Mouse (Mus musculus) kidney, embryonic 15.5 days (tissue): ENCODE measurements around the gene Itgb7. TPM values are rescaled to one million over a fixed set of nuclear protein-coding genes. Genes with fewer than 3 reads are reported as not detected.

Experiments
- ATAC-seq: fragments of 200-750 bp; cut with Nextera tagmentation; replicated peaks from 2 replicates; pipeline ENCODE4 v1.8.0; 2017; ENCODE audit warnings: moderate TSS enrichment; ENCODE audit not compliant: low FRiP score
- H3K27ac ChIP-seq: fragments of 300-500 bp; sonication (generic); 2 replicates; pipeline ENCODE4 v1.5.1; 2015; ENCODE audit warnings: mild to moderate bottlenecking, inconsistent platforms
- H3K27me3 ChIP-seq: fragments of 300-500 bp; sonication (generic); 2 replicates; pipeline ENCODE4 v1.6.1; 2015; ENCODE audit warnings: inconsistent platforms
- H3K36me3 ChIP-seq: fragments of 300-500 bp; sonication (generic); 2 replicates; pipeline ENCODE4 v1.6.1; 2015; ENCODE audit warnings: inconsistent platforms
- H3K4me1 ChIP-seq: fragments of 300-500 bp; sonication (generic); 2 replicates; pipeline ENCODE4 v1.6.1; 2015; ENCODE audit warnings: inconsistent platforms
- H3K4me2 ChIP-seq: fragments of 300-500 bp; sonication (generic); 2 replicates; pipeline ENCODE4 v1.6.1; 2015; ENCODE audit warnings: moderate library complexity, mild to moderate bottlenecking, inconsistent platforms
- H3K4me3 ChIP-seq: fragments of 300-500 bp; sonication (generic); replicated peaks from 2 replicates; pipeline ENCODE4 v1.5.1; 2015; ENCODE audit warnings: mild to moderate bottlenecking, inconsistent platforms
- H3K9ac ChIP-seq: fragments of 300-500 bp; sonication (generic); 2 replicates; pipeline ENCODE4 v1.6.1; 2015; ENCODE audit warnings: mild to moderate bottlenecking, inconsistent platforms
- H3K9me3 ChIP-seq: fragments of 300-500 bp; sonication (generic); replicated peaks from 2 replicates; pipeline ENCODE4 v1.6.1; 2016; ENCODE audit warnings: inconsistent platforms
- WGBS: fragments of 180-500 bp; shearing (Covaris S2); methylation state at CpG from one replicate; pipeline ENCODE4 v1.1.7; 2015; ENCODE audit warnings: mixed read lengths; 5-methylcytosine and 5-hydroxymethylcytosine counted together
- polyA plus RNA-seq: library from polyadenylated mRNA; unstranded; fragments of >200 nt; fragmentation: Nextera tagmentation; extraction: Ambion mirVana; gene quantifications from 2 replicates; pipeline ENCODE4 v1.2.1, GENCODE M21; 2015

Gene Itgb7
- polyA plus RNA-seq, 1 experiment from 2014 or later = 1.4 TPM

DNA sequence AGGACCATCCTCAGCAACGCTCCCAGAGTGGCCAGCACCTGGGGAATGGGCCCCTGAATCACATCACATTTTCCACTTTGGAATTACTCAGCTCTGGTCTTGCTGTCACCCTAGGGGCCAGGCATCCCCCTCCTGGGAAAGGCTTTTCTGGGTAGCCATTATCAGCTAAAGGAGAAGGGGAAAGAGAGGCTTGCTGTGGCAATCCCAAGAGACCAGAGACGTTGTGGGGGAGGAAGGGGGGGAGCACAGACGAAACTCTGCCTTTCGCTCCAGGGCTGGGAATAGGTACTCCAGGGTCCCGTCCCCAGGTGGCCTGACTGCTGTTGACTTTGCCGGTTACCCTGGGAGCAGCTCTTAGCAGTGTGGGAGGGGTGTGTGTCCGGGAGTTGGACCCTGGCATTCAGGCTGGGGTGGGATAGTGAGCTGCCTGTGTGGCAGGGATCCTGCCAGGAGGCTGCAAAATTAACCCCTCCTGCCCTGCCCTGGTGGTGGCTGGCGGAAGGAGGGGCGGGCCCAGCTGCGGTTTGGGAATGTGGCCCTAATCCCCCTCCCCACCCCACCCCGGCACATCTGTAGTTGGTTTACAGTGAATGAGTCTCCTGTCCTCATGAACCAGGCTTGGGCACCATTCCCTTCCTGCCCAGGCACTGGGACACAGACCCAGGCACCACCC lies 27.0 kb upstream of the Itgb7 start:
- H3K4me3 ChIP-seq = no peak overlapping the region
- 0 out of 2 replicates have a peak overlapping the region, but pooled peaks have one; percentile 15 for H3K9ac ChIP-seq
- H3K9me3 ChIP-seq = no peaks in the 10 kb centered on the region
- H3K4me1 ChIP-seq = peaks cover 59% of the 10 kb centered on the region
- no peaks in the 10 kb centered on the region for H3K36me3 ChIP-seq
- H3K27ac ChIP-seq = peak overlapping the region; percentile 73
- ATAC-seq = no peak
- H3K27me3 ChIP-seq = 0 out of 2 replicates have a peak, but pooled peaks cover 7% of the 10 kb centered on the region
- peak overlapping the region; percentile 94 for H3K4me2 ChIP-seq
- 33% methylated on average over 11 of the region's 11 CpGs for WGBS

DNA sequence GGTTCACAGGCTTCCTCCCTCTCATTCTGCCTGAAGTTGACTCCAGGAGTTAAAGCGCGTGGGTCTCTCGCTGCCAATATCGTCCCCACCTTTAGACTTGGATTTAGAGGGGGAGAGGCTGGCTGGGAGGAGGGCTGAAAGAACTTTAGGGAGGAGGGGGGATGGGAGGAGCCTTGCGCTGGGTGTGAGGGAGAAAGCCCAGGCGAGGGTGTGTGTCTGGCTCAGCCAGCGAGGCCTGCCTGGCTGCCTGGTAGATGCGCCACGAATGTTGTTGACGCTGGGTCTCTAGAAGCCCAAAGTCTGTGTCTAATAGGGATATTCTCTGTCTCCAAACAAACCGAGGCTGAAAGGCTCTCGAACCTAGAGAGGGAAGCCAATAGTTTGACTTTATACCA lies 26.3 kb upstream of the Itgb7 start:
- Histone ChIP-seq H3K36me3 (no peaks in the 10 kb centered on the region), H3K4me3 (peak overlapping the region; percentile 68), H3K27ac (peak overlapping the region; percentile 73), H3K4me1 (peaks cover 57% of the 10 kb centered on the region), H3K9ac (peak overlapping the region; percentile 74; the same call in 1 of the 2 replicates), H3K4me2 (peak overlapping the region; percentile 94), H3K9me3 (no peaks in the 10 kb centered on the region), H3K27me3 (0 out of 2 replicates have a peak, but pooled peaks cover 7% of the 10 kb centered on the region)
- ATAC-seq = peak; percentile 40; the same call in 1 of the 2 replicates
- WGBS = 12% methylated on average over 12 of the region's 12 CpGs

DNA sequence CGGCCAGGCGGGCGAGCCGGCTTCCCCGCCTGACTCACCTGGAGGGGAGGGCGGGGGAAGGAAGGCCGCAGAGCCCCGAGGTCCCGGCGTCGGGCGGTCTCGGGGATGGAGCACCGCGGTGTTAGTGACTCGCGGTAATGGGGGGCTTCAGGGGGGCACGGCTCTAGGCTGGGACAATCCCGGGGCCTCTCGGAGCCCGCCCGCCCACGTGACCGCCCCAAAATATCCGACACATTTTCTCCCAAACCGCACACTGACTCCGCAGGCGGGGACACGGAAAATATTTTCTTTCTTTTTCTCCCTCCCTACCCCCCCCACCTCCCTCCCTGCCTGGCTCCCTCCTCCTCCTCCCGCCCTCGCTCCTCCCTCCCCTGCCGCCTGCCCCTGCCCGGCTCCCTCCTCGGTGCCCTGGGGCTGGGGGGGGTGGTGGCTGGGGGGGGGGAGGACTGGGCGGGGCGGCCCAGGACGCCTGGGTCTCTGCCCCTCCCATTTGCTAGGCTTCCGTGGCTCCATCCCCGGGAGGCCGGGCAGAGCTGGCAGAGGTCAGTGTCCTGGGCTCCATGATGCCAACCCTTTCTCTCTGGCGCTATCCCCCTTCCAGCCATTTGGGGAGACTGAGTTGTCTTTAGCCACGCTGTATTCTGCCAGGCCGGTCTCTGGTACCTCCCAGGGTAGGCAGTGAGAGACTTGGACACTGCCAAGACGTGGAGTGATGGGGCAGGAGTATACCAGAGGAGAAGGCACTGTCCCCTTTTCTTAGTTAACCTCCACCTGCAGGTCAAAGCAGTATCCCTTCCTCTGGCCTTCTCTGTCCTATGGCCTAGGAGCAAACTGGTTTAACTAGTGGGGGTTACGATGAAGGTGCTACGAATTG lies 25.7 kb upstream of the Itgb7 start, which contains the start of gene Rarg:
TSS of gene Rarg (minus strand) at position 316 of the 874 bp plus-strand sequence.
- Histone ChIP-seq H3K27me3 (0 out of 2 replicates have a peak, but pooled peaks cover 7% of the 10 kb centered on the region), H3K4me2 (peak within 1 kb of the TSS; percentile 94), H3K4me3 (peak within 1 kb of the TSS; percentile 68), H3K9ac (peak within 1 kb of the TSS; percentile 74), H3K9me3 (no peaks in the 10 kb centered on the region), H3K27ac (peak within 1 kb of the TSS; percentile 73), H3K4me1 (peaks cover 51% of the 10 kb centered on the region), H3K36me3 (no peaks in the 10 kb centered on the region)
- WGBS = 2% methylated on average over 41 of the region's 46 CpGs
- ATAC-seq = peak; percentile 38

DNA sequence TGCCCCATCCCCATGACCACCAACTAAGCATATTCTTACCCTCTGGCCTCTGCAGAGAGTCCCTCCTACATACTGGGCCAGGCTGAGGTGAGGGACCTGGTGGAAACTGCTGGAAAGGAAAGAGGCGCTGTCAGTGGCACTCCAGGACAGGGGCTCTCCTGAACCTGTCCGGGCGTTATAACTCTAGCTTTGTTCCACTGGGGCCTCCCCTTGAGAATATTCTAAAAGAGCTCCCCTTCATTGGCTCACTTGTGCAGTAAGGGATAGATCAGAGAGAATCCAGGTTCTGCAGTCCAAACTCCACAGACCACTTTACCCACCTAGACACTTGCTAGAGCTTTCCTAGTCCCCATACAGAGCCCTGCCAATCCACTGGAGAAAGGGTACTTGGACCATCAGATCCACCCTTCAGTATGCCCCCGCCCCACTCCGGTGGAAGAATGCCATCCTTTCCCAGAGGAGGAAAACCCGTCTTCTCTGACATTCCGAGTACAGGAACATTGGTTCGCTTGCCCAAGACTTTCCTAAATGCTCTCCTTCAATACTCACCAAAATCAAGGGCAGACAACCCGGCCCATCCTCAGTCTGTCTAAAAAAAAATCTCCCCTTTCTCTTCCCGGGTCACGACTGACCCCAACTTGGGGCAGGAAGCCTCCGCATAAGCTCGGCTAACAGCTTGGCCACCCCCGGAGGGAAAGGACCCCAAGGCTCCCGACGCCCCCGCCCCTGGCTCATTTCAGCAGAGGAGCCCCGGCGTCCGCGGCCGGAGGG lies 24.9 kb upstream of the Itgb7 start:
- peaks cover 49% of the 10 kb centered on the region for H3K4me1 ChIP-seq
- H3K9me3 ChIP-seq = no peaks in the 10 kb centered on the region
- H3K9ac ChIP-seq = peak overlapping the region; percentile 74
- H3K36me3 ChIP-seq = no peaks in the 10 kb centered on the region
- H3K27ac ChIP-seq = peak overlapping the region; percentile 73
- H3K4me2 ChIP-seq = peak overlapping the region; percentile 94
- no peak for ATAC-seq
- H3K27me3 ChIP-seq = 0 out of 2 replicates have a peak, but pooled peaks cover 6% of the 10 kb centered on the region
- peak overlapping the region; percentile 68 for H3K4me3 ChIP-seq
- 8% methylated on average over 22 of the region's 22 CpGs for WGBS

DNA sequence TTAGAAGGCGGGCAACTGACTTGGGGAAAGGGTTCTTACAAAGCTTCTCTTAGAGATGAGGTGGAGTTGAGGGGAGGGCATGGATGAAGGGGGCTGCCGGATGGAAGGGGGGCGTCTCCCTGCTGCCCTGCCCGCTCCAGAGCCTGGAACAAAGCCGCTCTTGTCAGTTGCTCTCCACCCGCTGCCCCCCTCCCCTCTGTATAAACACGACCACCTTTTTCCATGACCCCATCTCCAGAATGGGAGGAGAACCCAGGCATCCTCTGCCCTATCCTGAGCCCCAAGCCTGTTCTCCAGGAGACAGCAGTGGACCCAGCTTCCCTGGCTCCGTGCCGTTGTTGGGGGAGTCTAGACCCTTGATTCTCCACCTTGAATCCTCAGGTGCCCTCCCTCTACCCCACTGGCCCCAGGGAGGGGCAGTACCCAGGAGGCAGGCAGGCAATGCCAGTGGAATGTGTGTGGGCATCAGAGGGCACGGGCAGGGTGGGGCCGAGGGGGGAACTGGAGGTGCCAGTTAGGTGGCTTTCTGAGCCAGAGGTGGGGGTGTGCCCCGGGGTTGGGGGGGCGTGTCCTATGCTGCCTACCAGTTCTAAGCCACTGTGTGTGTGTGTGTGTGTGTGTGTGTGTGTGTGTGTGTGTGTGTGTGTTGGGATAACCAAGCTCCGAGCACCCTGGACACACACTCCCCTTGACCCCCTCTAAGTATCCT lies 24.0 kb upstream of the Itgb7 start:
- Histone ChIP-seq H3K27ac (0 out of 2 replicates have a peak overlapping the region, but pooled peaks have one; percentile 41), H3K36me3 (peaks cover 6% of the 10 kb centered on the region; the same call in 1 of the 2 replicates), H3K9me3 (no peaks in the 10 kb centered on the region), H3K27me3 (0 out of 2 replicates have a peak, but pooled peaks cover 5% of the 10 kb centered on the region), H3K4me1 (peaks cover 49% of the 10 kb centered on the region), H3K9ac (no peak overlapping the region), H3K4me2 (peak overlapping the region; percentile 94), H3K4me3 (peak overlapping the region; percentile 68; the same call in 1 of the 2 replicates)
- WGBS = 61% methylated on average over 13 of the region's 14 CpGs
- no peak for ATAC-seq

DNA sequence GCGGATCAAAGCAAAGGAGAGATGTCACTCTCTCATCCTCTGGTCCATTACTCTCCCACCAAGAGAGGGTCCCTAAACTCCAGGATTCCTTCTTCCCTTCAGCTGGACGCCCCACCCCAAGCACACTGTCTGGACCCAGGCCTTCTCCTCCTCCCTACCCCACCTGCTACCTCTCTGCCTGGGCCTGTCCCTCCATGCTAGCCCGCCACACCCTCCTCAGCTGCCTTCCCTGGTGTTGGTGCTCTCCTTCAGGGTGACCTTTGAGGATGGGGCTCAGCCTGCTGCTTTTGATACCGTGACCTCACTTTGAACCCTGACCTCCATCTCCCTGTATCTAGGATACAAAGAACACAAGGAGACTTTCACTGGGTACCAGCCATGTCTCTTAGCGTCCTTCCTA lies 18.8 kb upstream of the Itgb7 start:
- H3K9me3 ChIP-seq = no peaks in the 10 kb centered on the region
- H3K4me2 ChIP-seq = no peak overlapping the region

DNA sequence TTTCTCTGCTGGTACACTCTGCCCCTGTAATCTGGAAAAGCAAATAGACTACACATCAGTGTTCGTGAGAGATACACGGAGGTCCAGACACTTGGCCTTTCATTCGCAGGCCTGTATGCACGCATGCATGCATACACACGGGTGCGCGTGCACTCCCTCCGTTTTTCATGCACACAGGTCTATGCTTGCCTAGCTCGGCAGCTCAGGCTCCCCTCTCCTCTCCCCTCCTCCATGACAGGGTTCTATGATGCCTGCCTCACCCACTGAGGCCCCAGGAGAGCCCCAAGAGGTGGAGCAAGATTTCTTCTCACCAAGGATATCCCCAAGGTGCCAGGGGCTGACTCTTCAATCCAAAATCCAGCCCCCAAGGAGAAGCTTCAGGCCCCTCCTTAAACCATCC lies 18.2 kb upstream of the Itgb7 start:
- Histone ChIP-seq H3K9me3 (no peaks in the 10 kb centered on the region), H3K9ac (peak overlapping the region; percentile 40; the same call in 1 of the 2 replicates), H3K27ac (peak overlapping the region; percentile 99), H3K36me3 (peaks cover 6% of the 10 kb centered on the region; the same call in 1 of the 2 replicates), H3K27me3 (0 out of 2 replicates have a peak, but pooled peaks cover 3% of the 10 kb centered on the region), H3K4me1 (peaks cover 53% of the 10 kb centered on the region), H3K4me3 (peak overlapping the region; percentile 66; the same call in 1 of the 2 replicates), H3K4me2 (peak overlapping the region; percentile 94)
- WGBS = 34% methylated on average over 9 of the region's 9 CpGs
- ATAC-seq = no peak

More for the DNA sequence above, 18.8 kb upstream of the Itgb7 start:
- Histone ChIP-seq H3K27ac (peak overlapping the region; percentile 99; the same call in 1 of the 2 replicates), H3K27me3 (0 out of 2 replicates have a peak, but pooled peaks cover 4% of the 10 kb centered on the region), H3K4me1 (peaks cover 53% of the 10 kb centered on the region), H3K9ac (0 out of 2 replicates have a peak overlapping the region, but pooled peaks have one; percentile 40), H3K4me3 (no peak overlapping the region), H3K36me3 (peaks cover 6% of the 10 kb centered on the region; the same call in 1 of the 2 replicates)
- 74% methylated on average over 5 of the region's 5 CpGs for WGBS
- no peak for ATAC-seq

DNA sequence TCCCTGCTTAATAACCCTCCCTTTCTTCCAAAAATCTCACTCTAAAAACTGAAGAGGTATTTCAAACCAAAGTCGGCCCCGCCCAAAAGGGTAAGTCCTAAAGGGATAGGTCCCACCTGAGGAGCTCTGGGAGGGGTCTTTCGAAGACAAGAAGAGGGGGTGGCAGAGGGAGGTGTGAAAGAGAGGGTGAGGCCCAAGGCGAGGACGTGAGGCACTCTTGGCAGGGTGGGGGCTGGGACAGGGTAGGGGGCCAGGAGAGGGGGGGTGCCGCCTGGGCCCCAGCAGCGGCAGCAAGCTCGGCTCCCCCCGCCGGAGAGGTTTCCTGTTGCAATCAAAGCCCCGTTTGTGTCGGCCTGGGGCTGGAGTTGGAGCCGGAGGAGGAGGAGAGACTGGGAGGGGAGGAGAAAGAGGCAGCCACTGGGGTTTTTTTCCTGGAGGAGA lies 17.5 kb upstream of the Itgb7 start:
- ATAC-seq = no peak
- Histone ChIP-seq H3K4me2 (peak overlapping the region; percentile 94), H3K36me3 (peaks cover 6% of the 10 kb centered on the region; the same call in 1 of the 2 replicates), H3K4me1 (peaks cover 56% of the 10 kb centered on the region), H3K4me3 (peak overlapping the region; percentile 66), H3K27ac (peak overlapping the region; percentile 99), H3K9ac (peak overlapping the region; percentile 40), H3K9me3 (no peaks in the 10 kb centered on the region), H3K27me3 (0 out of 2 replicates have a peak, but pooled peaks cover 3% of the 10 kb centered on the region)
- WGBS = 3% methylated on average over 13 of the region's 13 CpGs

DNA sequence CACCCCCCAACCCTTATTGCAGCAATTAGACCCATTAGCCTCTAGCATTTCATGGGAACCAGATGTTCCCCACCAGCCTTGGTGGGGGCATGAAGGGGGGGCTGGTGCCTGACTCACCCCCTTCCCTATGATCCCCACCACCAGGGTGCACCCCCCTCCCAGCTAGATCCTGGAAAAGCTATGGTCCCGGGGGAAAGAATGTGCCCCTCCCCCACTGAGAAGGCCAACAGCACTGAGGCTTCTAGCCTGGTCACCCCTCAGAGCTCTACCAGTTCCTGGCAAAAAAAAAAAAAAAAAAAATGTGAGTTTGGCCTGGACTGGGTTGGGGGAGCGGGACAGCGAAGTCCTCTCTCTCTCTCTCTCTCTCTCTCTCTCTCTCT lies 17.1 kb upstream of the Itgb7 start:
- Histone ChIP-seq H3K36me3 (peaks cover 6% of the 10 kb centered on the region; the same call in 1 of the 2 replicates), H3K4me1 (peaks cover 61% of the 10 kb centered on the region), H3K9me3 (no peaks in the 10 kb centered on the region), H3K4me2 (peak overlapping the region; percentile 94), H3K9ac (peak overlapping the region; percentile 40; the same call in 1 of the 2 replicates), H3K27me3 (0 out of 2 replicates have a peak, but pooled peaks cover 3% of the 10 kb centered on the region), H3K4me3 (peak overlapping the region; percentile 66), H3K27ac (peak overlapping the region; percentile 99)
- ATAC-seq = no peak
- 0% methylated on average over 2 of the region's 3 CpGs for WGBS

DNA sequence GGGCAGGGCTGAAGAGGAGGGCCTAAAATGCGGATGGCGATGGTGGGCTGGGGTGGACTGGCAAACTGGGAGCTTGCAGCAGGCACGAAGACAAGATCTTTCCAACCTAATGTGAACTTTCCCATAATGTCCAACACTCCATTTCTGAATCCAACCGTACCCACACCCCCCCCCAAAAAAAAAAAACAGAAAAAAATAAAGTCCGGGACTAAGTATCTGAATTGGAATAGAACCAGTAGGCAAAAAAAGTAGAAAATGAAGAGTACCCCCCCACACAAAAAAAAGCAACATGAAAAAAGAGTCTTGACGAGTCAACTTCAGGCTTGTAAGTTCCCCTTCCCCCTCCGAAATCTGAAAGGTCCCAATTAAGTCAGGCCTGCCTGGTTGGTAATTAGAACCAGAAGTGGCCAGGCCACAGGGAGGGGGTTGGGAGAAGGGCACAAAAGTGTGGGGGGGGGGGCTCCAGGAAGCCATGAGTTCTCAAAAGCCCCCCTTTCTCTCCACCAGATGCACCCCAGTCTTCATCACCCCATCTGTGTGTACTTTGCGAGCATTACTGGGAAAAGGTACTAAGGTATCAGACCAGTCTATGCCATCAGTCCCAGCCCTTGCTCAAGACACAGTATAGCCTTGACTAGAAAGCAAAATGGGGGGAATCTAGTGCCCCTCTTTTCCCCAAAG lies 16.5 kb upstream of the Itgb7 start:
- no peaks in the 10 kb centered on the region for H3K9me3 ChIP-seq
- H3K4me3 ChIP-seq = peak overlapping the region; percentile 66
- no peak for ATAC-seq
- peak overlapping the region; percentile 94 for H3K4me2 ChIP-seq
- H3K4me1 ChIP-seq = peaks cover 66% of the 10 kb centered on the region
- H3K36me3 ChIP-seq = peaks cover 6% of the 10 kb centered on the region; the same call in 1 of the 2 replicates
- peak overlapping the region; percentile 99 for H3K27ac ChIP-seq
- WGBS = 8% methylated on average over 8 of the region's 8 CpGs
- H3K27me3 ChIP-seq = 0 out of 2 replicates have a peak, but pooled peaks cover 3% of the 10 kb centered on the region
- peak overlapping the region; percentile 68; the same call in 1 of the 2 replicates for H3K9ac ChIP-seq
